23 mouse cellular contexts compared by ENCODE assay signal in the genomic region with DNA sequence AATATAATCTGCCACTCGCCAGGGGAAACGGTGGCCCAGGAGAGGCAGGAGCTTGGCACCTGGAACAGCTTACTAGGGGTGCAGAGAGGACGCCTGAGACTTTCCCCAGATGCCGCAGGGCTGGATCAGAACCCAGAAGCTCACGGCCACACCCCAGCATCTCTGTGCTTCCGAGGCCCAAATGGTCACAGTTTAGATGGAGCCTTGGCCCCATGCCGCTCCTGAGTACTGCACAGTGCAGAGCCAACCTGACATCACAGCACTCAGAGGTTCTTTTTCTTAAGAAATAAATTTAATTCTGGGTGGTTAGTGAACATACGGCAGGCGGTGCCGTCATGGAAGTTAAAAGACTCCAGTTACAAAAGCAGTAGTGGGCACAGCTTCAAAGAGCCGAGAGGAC.
"Had no signal": no experiment of that assay in that cellular context is flagged by ENCODE, and none has a peak within 500 bp of the region (broad histone marks: within the 10 kb centered on the region; RNA-seq: fewer than 3 reads in every experiment).

No protein-coding gene starts in this region.

- H3K36me3 ChIP-seq: liver, embryonic 13.5 days; liver, embryonic 15.5 days had no signal

- H3K4me2 ChIP-seq: heart, embryonic 11.5 days; hindbrain, embryonic 12.5 days; hindbrain, embryonic 14.5 days; intestine, embryonic 15.5 days; limb, embryonic 12.5 days; liver, embryonic 11.5 days; liver, embryonic 13.5 days; liver, embryonic 15.5 days had no signal

- H3K4me3 ChIP-seq: heart, adult 2 months; hindbrain, embryonic 10.5 days; hindbrain, embryonic 12.5 days; intestine, embryonic 15.5 days; layer of hippocampus, adult 2 months; left cerebral cortex, adult 2 months; limb, embryonic 10.5 days; limb, embryonic 12.5 days; liver, embryonic 13.5 days; liver, embryonic 15.5 days had no signal

- H3K9me3 ChIP-seq: hindbrain, embryonic 10.5 days; hindbrain, embryonic 12.5 days; intestine, embryonic 15.5 days; limb, embryonic 10.5 days; limb, embryonic 12.5 days; liver, embryonic 13.5 days; liver, embryonic 15.5 days had no signal

- H3K9ac ChIP-seq: hindbrain, embryonic 12.5 days; hindbrain, embryonic 14.5 days; intestine, embryonic 15.5 days; limb, embryonic 12.5 days; liver, embryonic 13.5 days; liver, embryonic 15.5 days had no signal

- H3K27me3 ChIP-seq: hindbrain, embryonic 12.5 days; intestine, embryonic 15.5 days; limb, embryonic 12.5 days; liver, embryonic 13.5 days; liver, embryonic 15.5 days had no signal

- DNase-seq: heart, postnatal 10 days; heart, postnatal 4 days; kidney, adult 18-20 months; kidney, adult 8-10 months; kidney, postnatal 25 days; kidney, postnatal 4 days; liver; liver, embryonic 13.5 days had no signal

- H3K4me1 ChIP-seq: hindbrain, embryonic 12.5 days; intestine, embryonic 15.5 days; limb, embryonic 12.5 days; liver, embryonic 13.5 days; liver, embryonic 15.5 days had no signal

- ATAC-seq: hindbrain, embryonic 16.5 days; inflammation-experienced regulatory T-cells, adult 6 months; intestine, embryonic 15.5 days; intestine, postnatal 0 days had no signal

- H3K27ac ChIP-seq: heart, adult 2 months; hindbrain, embryonic 10.5 days; hindbrain, embryonic 12.5 days; hindbrain, embryonic 14.5 days; intestine, embryonic 15.5 days; layer of hippocampus, adult 2 months; left cerebral cortex, adult 2 months; limb, embryonic 10.5 days; limb, embryonic 12.5 days; liver, embryonic 13.5 days; liver, embryonic 15.5 days had no signal
